Mouse (Mus musculus): ENCODE measurements at regions not wholly inside any gene's neighbourhood (a gene's known extent, or its start where the extent isn't known, plus 50 kb on each side); places are given as distances from the start of the nearest gene placed in this dataset.

DNA sequence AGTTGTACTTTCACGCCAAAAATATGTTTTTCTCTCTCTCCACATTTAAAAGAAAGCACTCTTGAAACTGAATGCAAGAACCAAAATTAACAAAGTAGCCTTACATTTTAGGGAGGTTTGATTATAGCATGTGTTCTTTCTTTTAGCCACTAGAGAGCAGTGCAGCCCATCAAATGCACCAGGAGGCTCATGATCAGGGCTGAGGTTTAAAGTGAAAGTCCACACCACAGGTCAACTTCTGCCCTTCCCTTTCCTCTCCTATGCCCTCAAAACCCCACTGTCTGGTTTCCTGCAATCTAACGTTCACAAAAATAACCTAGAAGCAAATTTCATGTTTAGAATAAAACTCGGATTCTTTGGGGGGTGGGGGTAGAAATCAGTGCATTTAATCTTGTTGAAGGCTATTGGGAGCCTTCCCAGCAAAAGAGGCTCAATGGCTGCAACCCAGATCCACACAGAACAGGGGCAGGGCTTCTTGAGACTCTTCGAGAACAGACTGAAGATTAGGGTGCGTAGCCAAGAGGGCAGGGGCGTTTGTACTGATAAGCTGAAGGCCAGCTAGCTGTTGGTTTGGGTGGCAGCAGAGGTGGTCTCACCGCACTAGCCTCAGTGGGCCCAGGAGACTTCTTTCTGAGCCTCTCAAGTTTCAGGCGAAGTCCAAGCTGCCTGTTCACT lies 59.3 kb upstream of the Zfp770 start:
- peak; percentile 78 for DNase-seq

DNA sequence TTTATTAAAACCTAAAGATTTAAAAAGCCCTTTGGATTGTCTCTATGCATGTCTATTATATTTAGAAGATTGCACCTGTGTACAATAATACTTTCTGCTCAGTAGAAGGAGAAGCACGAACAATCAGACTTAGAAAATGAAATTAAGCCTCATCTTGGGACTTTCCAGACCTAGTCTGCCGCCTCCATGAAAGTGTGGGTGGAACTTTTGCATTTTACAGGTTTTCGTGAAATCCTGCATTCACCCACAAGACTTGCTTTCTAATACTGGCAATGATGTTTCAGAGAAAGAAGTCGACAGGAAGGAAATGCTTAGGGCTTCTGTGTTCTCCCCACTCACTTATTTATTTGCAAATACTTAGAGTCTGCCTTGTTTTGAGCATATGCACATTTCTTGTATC lies 58.3 kb upstream of the Zfp770 start:
- DNase-seq, result no peak
